Mouse (Mus musculus) lung, embryonic 16.5 days (tissue): Measurements from ENCODE around the gene Rftn1. TPM values are rescaled to one million over a fixed set of nuclear protein-coding genes. Genes with fewer than 3 reads are reported as not detected.

Experiments
- ATAC-seq: fragments of 200-750 bp; cut with Nextera tagmentation; 2 replicates; pipeline ENCODE4 v1.8.0; 2017; ENCODE audit warnings: low read depth, mild to moderate bottlenecking, moderate library complexity
- H3K27ac ChIP-seq: fragments of 300-500 bp; sonication (generic); 2 replicates; pipeline ENCODE4 v1.5.1; 2014; ENCODE audit warnings: mild to moderate bottlenecking, control low read depth, low read length
- H3K27me3 ChIP-seq: fragments of 300-500 bp; sonication (generic); 2 replicates; pipeline ENCODE4 v1.6.1; 2014; ENCODE audit warnings: low read depth, low read length, mixed read lengths; ENCODE audit not compliant: control insufficient read depth, insufficient read depth
- H3K36me3 ChIP-seq: fragments of 300-500 bp; sonication (generic); 2 replicates; pipeline ENCODE4 v1.6.1; 2014; ENCODE audit warnings: low read length; ENCODE audit not compliant: control insufficient read depth, insufficient read depth
- H3K4me1 ChIP-seq: fragments of 300-500 bp; sonication (generic); replicated peaks from 2 replicates; pipeline ENCODE4 v1.6.1; 2014; ENCODE audit warnings: low read length, mixed read lengths; ENCODE audit not compliant: control insufficient read depth, insufficient read depth
- H3K4me2 ChIP-seq: fragments of 300-500 bp; sonication (generic); 2 replicates; pipeline ENCODE4 v1.6.1; 2014; ENCODE audit warnings: low read depth, low read length, control low read depth
- H3K4me3 ChIP-seq: fragments of 300-500 bp; sonication (generic); 2 replicates; pipeline ENCODE4 v1.5.1; 2014; ENCODE audit warnings: mild to moderate bottlenecking, low read length, control low read depth
- H3K9ac ChIP-seq: fragments of 300-500 bp; sonication (generic); 2 replicates; pipeline ENCODE4 v1.6.1; 2014; ENCODE audit warnings: low read length, control low read depth
- H3K9me3 ChIP-seq: fragments of 300-500 bp; sonication (generic); 2 replicates; pipeline ENCODE4 v1.6.1; 2016; ENCODE audit warnings: low read length; ENCODE audit not compliant: control insufficient read depth
- WGBS: fragments of 180-500 bp; shearing (Covaris S2); extraction: QIAGEN DNeasy Blood & Tissue Kit; methylation state at CpG from one replicate; pipeline ENCODE4 v1.1.7; 2014; 5-methylcytosine and 5-hydroxymethylcytosine counted together
- polyA plus RNA-seq: library from polyadenylated mRNA; unstranded; fragments of >200 nt; fragmentation: Nextera tagmentation; extraction: Ambion mirVana; gene quantifications from 2 replicates; pipeline ENCODE4 v1.2.1, GENCODE M21; 2015

The Rftn1 gene
- polyA plus RNA-seq, 1 experiment from 2014 or later: 18.2 TPM

GRCm38 (mm10) chr17:49989583-49989982, 200.9 kb downstream of the Rftn1 start:
- Histone ChIP-seq H3K4me1 (no peaks in the 10 kb centered on the region), H3K4me3 (no peak overlapping the region), H3K27me3 (no peaks in the 10 kb centered on the region), H3K36me3 (no peaks in the 10 kb centered on the region), H3K4me2 (no peak overlapping the region), H3K9ac (no peak overlapping the region), H3K9me3 (no peaks in the 10 kb centered on the region), H3K27ac (no peak overlapping the region)
- WGBS: 82% methylated on average over 8 of the region's 8 CpGs
- no peak for ATAC-seq

DNA sequence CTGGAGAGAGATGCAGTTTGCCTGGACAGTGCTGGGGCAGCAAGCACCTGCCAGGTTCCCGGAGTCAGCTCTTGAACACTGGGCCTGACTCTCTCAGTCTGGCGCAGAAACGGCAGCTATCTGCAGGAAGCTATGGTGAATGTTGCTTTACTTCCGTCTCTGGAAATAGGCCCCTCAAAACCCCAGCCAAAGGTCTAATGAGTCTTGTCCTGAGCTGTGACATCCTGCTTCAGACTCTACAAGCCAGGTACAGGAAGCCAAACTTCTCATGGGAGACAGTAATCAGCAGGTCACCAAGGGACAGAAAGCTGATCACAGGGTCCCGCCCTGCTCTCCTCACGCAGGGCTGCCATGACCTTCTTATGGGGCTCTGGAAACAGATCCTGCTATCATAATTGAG, 203.4 kb downstream of the Rftn1 start:
- no peak overlapping the region for H3K4me2 ChIP-seq
- no peaks in the 10 kb centered on the region for H3K4me1 ChIP-seq
- no peak overlapping the region for H3K4me3 ChIP-seq
- ATAC-seq: no peak
- H3K36me3 ChIP-seq: no peaks in the 10 kb centered on the region
- H3K9me3 ChIP-seq: no peaks in the 10 kb centered on the region
- no peaks in the 10 kb centered on the region for H3K27me3 ChIP-seq
- whole genome bisulfite sequencing: 78% methylated on average over 6 of the region's 6 CpGs
- no peak overlapping the region for H3K9ac ChIP-seq
- no peak overlapping the region for H3K27ac ChIP-seq

DNA sequence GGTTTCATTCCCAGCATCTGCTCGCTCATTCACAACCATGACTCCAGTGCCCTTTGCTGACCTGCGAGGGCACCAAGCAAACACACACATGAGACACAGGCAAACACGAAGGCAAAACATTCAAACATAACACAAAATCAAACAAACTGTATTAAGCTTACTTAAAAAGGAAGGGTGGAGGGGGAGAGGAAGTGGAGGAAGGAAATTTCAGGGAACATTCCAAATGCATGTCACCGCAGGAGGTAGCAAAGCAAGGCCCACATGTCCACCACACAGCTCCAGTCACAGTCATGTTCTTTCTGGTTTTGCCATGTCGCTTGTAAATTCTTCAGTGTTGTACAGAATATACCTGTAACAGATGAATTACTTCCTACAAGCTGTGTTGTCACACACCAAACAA, 207.0 kb downstream of the Rftn1 start:
- WGBS: 65% methylated on average over 5 of the region's 5 CpGs
- H3K4me1 ChIP-seq: no peaks in the 10 kb centered on the region
- H3K27me3 ChIP-seq: no peaks in the 10 kb centered on the region
- H3K9ac ChIP-seq: no peak overlapping the region
- H3K4me3 ChIP-seq: no peak overlapping the region
- ATAC-seq: no peak
- no peaks in the 10 kb centered on the region for H3K36me3 ChIP-seq
- H3K4me2 ChIP-seq: no peak overlapping the region
- H3K9me3 ChIP-seq: 0 out of 2 replicates have a peak, but pooled peaks cover 4% of the 10 kb centered on the region
- H3K27ac ChIP-seq: no peak overlapping the region

- Histone ChIP-seq H3K4me2 (no peak overlapping the region), H3K9me3 (0 out of 2 replicates have a peak, but pooled peaks cover 4% of the 10 kb centered on the region), H3K27ac (no peak overlapping the region)
Observed at GRCm38 (mm10) chr17:49982611-49983390, 207.7 kb downstream of the Rftn1 start.

DNA sequence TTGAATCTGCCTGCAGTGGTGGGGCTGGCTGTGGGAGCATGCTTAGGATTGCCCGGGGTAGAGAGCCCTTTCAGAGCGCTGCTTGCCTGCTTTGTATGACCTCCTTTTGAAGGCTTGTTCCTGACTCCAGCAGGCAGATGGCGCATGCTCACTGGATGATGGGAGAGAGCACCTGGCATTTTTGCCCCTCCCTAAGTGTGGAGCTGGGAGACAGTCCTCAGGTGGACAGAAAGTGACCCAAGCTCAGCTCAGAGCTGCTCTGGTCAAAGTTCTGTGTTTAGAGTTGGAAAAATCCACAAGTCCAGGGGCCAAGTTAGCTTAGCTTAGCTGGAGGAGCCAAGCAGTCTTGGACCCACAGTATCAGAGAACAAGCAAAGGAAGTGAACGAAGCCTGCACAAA, 208.9 kb downstream of the Rftn1 start:
- Histone ChIP-seq H3K27me3 (no peaks in the 10 kb centered on the region), H3K4me1 (no peaks in the 10 kb centered on the region), H3K4me2 (no peak overlapping the region), H3K9ac (no peak overlapping the region), H3K36me3 (no peaks in the 10 kb centered on the region), H3K27ac (no peak overlapping the region), H3K4me3 (no peak overlapping the region), H3K9me3 (0 out of 2 replicates have a peak, but pooled peaks cover 4% of the 10 kb centered on the region)
- no peak for ATAC-seq
- 86% methylated on average over 4 of the region's 4 CpGs for WGBS

More at GRCm38 (mm10) chr17:49982611-49983390, 207.7 kb downstream of the Rftn1 start:
- no peaks in the 10 kb centered on the region for H3K36me3 ChIP-seq
- no peak for ATAC-seq
- no peaks in the 10 kb centered on the region for H3K4me1 ChIP-seq
- H3K27me3 ChIP-seq: no peaks in the 10 kb centered on the region
- WGBS: 67% methylated on average over 6 of the region's 6 CpGs
- no peak overlapping the region for H3K4me3 ChIP-seq
- H3K9ac ChIP-seq: no peak overlapping the region

DNA sequence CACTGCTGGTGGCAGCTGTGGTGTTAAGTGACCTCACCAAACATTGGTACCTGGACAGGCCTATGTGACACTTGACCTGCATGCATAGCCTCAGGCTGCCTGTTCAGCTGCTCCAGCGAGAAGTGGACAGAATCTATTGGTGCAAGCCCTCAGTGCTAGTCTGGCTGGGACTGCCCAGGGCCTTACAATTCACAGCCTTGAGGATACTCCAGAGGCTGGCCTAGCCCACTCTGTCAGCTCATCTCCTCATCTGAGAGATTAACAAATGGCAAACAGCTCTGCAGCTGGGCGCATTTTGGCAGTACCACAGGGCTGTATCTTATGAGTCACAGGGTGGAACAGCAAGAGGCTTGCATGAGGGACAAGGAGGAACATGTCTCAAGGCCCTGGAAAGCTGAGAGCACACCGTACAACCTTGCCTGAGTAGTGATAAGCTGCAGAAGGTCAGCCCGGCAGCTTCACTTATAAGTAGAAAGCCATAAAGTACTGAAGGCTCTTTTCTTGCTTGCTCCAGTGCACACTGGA, 210.7 kb downstream of the Rftn1 start:
- Histone ChIP-seq H3K4me3 (no peak overlapping the region), H3K36me3 (no peaks in the 10 kb centered on the region), H3K4me2 (no peak overlapping the region), H3K27me3 (no peaks in the 10 kb centered on the region), H3K4me1 (no peaks in the 10 kb centered on the region), H3K9me3 (0 out of 2 replicates have a peak, but pooled peaks cover 4% of the 10 kb centered on the region), H3K9ac (no peak overlapping the region), H3K27ac (no peak overlapping the region)
- ATAC-seq: no peak
- WGBS: 75% methylated on average over 4 of the region's 4 CpGs

- 76% methylated on average over 3 of the region's 3 CpGs for WGBS
- Histone ChIP-seq H3K36me3 (no peaks in the 10 kb centered on the region), H3K9ac (no peak overlapping the region), H3K9me3 (0 out of 2 replicates have a peak, but pooled peaks cover 4% of the 10 kb centered on the region), H3K4me3 (no peak overlapping the region), H3K27ac (no peak overlapping the region), H3K27me3 (no peaks in the 10 kb centered on the region), H3K4me1 (no peaks in the 10 kb centered on the region), H3K4me2 (no peak overlapping the region)
- ATAC-seq: no peak
Observed at GRCm38 (mm10) chr17:49977424-49977790, 213.1 kb downstream of the Rftn1 start.

DNA sequence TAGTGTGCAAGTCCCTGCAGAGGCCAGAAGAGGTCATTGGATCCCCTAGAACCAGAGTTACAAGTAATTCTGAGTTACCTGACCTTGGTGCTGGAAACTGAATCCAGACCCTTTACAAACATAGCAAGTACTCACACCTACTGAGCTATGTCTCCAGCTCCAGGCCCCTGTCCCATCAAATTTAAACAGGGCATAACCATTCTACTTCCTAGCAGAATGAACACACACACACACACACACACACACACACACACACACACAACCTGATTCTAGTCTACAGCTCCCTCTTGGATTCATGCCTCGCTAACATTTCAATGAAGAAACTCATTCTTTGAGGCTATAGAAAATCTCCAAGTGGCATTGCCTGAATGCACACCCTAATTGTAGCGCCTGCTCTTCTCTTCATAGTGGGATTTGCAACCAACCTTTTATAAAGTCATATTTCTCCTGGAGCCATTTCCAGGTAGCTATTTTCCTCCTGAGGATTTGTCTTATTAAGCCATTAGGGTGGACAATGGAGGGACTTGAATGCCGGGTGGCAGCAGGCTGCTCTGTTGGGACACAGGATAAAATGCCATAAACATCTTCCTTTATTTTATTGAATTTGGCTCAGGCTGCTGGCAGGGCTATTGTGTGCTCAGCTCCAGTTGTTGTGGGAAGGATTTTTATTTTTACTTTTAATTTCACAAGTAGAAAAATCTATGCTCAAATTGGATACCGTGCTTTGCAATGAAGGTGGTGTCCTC, 213.6 kb downstream of the Rftn1 start:
- Histone ChIP-seq H3K4me3 (no peak overlapping the region), H3K4me1 (no peaks in the 10 kb centered on the region), H3K9me3 (0 out of 2 replicates have a peak, but pooled peaks cover 4% of the 10 kb centered on the region), H3K9ac (no peak overlapping the region), H3K36me3 (no peaks in the 10 kb centered on the region), H3K27ac (no peak overlapping the region), H3K27me3 (no peaks in the 10 kb centered on the region), H3K4me2 (no peak overlapping the region)
- no peak for ATAC-seq
- 85% methylated on average over 4 of the region's 4 CpGs for WGBS

- no peaks in the 10 kb centered on the region for H3K4me1 ChIP-seq
- WGBS: 49% methylated on average over 7 of the region's 7 CpGs
- H3K27me3 ChIP-seq: no peaks in the 10 kb centered on the region
- H3K9me3 ChIP-seq: 0 out of 2 replicates have a peak, but pooled peaks cover 4% of the 10 kb centered on the region
- no peak overlapping the region for H3K27ac ChIP-seq
- no peak overlapping the region for H3K9ac ChIP-seq
- no peaks in the 10 kb centered on the region for H3K36me3 ChIP-seq
- no peak overlapping the region for H3K4me2 ChIP-seq
- no peak overlapping the region for H3K4me3 ChIP-seq
- ATAC-seq: no peak
Observed at GRCm38 (mm10) chr17:49975481-49975880, 215.0 kb downstream of the Rftn1 start.
